Mouse (Mus musculus) liver, postnatal 0 days (tissue): ENCODE data around the gene Wnt4. TPM values are rescaled to one million over a fixed set of nuclear protein-coding genes. Genes with fewer than 3 reads are reported as not detected.

Experiments used
- ATAC-seq: fragments of 200-750 bp; cut with Nextera tagmentation; 2 replicates; pipeline ENCODE4 v1.8.0; 2017; ENCODE audit warnings: mild to moderate bottlenecking, moderate library complexity
- DNase-seq: peaks from one replicate; pipeline ENCODE4 v3.0.0-alpha.2; 2016
- H3K27ac ChIP-seq: fragments of 300-500 bp; sonication (generic); 2 replicates; pipeline ENCODE4 v1.5.1; 2014; ENCODE audit warnings: antibody characterized with exemption, moderate library complexity, mild to moderate bottlenecking, low read depth
- H3K27me3 ChIP-seq: fragments of 300-500 bp; sonication (generic); 2 replicates; pipeline ENCODE4 v1.6.1; 2014; ENCODE audit warnings: low read length, control low read depth, mixed read lengths; ENCODE audit not compliant: insufficient read depth
- H3K36me3 ChIP-seq: fragments of 300-500 bp; sonication (generic); replicated peaks from 2 replicates; pipeline ENCODE4 v1.6.1; 2014; ENCODE audit warnings: mild to moderate bottlenecking, control low read depth, low read length, moderate library complexity, mixed read lengths; ENCODE audit not compliant: insufficient read depth
- H3K4me1 ChIP-seq: fragments of 300-500 bp; sonication (generic); 2 replicates; pipeline ENCODE4 v1.6.1; 2014; ENCODE audit warnings: antibody characterized with exemption, mild to moderate bottlenecking, control low read depth; ENCODE audit not compliant: insufficient read depth
- H3K4me2 ChIP-seq: fragments of 300-500 bp; sonication (generic); 2 replicates; pipeline ENCODE4 v1.6.1; 2014; ENCODE audit warnings: low read depth, mild to moderate bottlenecking, low read length, moderate library complexity, mixed read lengths
- H3K4me3 ChIP-seq: fragments of 300-500 bp; sonication (generic); 2 replicates; pipeline ENCODE4 v1.5.1; 2014; ENCODE audit warnings: low read depth, low read length
- H3K9ac ChIP-seq: fragments of 300-500 bp; sonication (generic); replicated peaks from 2 replicates; pipeline ENCODE4 v1.6.1; 2014; ENCODE audit warnings: mild to moderate bottlenecking, moderate library complexity
- H3K9me3 ChIP-seq: fragments of 300-500 bp; sonication (generic); 2 replicates; pipeline ENCODE4 v1.6.1; 2016; ENCODE audit warnings: mild to moderate bottlenecking, control low read depth, low read length, mixed read lengths
- CTCF ChIP-seq: sonication (generic); IDR thresholded peaks from 2 replicates; pipeline ENCODE4 v1.5.1; 2016; ENCODE audit warnings: antibody characterized with exemption, low read depth
- EP300 ChIP-seq: IDR thresholded peaks from 2 replicates; pipeline ENCODE4 v1.6.1; 2016; ENCODE audit warnings: antibody characterized with exemption, low read depth, mild to moderate bottlenecking
- WGBS: fragments of 180-500 bp; shearing (Covaris S2); extraction: QIAGEN DNeasy Blood & Tissue Kit; methylation state at CpG from one replicate; pipeline ENCODE4 v1.1.7; 2014; ENCODE audit not compliant: insufficient replicate concordance; 5-methylcytosine and 5-hydroxymethylcytosine counted together
- polyA plus RNA-seq: library from polyadenylated mRNA; unstranded; fragments of >200 nt; fragmentation: Nextera tagmentation; extraction: Ambion mirVana; gene quantifications from 2 replicates; pipeline ENCODE4 v1.2.1, GENCODE M21; 2015

Wnt4 gene
- polyA plus RNA-seq, 1 experiment from 2014 or later, result 5.7 TPM

DNA sequence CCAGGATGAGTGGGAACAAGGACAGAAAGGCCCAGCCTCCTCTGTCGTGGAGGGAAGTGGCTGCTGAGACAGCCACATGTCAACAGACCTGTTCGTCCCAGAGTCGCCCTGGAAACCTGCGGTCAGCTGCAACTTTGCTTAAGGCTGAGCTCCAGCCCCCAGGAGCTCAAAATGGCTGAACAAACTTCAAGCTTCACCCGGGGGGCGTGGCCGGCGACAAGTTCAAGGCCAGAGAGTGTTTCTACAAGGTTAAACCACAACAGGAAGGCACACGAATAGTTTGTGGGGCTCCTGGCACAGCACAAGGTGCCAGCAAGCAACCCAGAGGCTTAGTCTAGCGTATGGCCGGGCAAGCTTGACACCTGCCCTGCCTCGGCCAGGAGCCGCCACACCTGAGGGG is 13.2 kb upstream of the Wnt4 start:
- Histone ChIP-seq H3K9ac (no peak overlapping the region), H3K27ac (no peak overlapping the region), H3K4me3 (no peak overlapping the region), H3K36me3 (no peaks in the 10 kb centered on the region), H3K27me3 (0 out of 2 replicates have a peak, but pooled peaks cover 4% of the 10 kb centered on the region), H3K9me3 (no peaks in the 10 kb centered on the region), H3K4me2 (no peak overlapping the region), H3K4me1 (no peaks in the 10 kb centered on the region)
- WGBS, result 54% methylated on average over 13 of the region's 13 CpGs
- ATAC-seq (no peak), DNase-seq (no peak)
- no peak for TF ChIP-seq CTCF

DNA sequence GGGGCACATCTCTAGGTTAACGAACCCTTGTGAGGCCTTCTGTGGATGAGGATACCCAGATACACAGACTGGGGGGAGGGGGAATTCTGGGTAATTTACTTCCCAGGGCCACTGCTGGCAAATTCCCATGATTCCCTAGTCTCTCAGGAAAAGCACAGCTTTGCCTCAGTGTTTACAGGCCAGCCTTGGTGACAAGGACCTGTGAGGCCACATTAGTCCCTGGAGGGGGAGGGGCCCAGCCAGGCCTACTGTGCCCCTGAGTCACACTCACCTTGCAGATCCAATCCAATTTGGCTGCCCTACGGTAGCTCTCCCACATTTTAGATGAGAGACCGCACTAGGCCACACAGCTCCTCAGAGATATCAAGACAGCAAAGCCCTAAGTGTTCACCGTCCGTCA is 12.2 kb upstream of the Wnt4 start:
- H3K4me2 ChIP-seq, result no peak overlapping the region
- TF ChIP-seq CTCF, result no peak
- TF ChIP-seq EP300, result no peak
- WGBS, result 74% methylated on average over 5 of the region's 5 CpGs
- DNase-seq, result no peak
- H3K27me3 ChIP-seq, result 0 out of 2 replicates have a peak, but pooled peaks cover 4% of the 10 kb centered on the region
- H3K27ac ChIP-seq, result no peak overlapping the region
- H3K9ac ChIP-seq, result no peak overlapping the region
- no peaks in the 10 kb centered on the region for H3K9me3 ChIP-seq
- H3K4me3 ChIP-seq, result no peak overlapping the region
- no peaks in the 10 kb centered on the region for H3K36me3 ChIP-seq
- no peak for ATAC-seq
- H3K4me1 ChIP-seq, result no peaks in the 10 kb centered on the region

DNA sequence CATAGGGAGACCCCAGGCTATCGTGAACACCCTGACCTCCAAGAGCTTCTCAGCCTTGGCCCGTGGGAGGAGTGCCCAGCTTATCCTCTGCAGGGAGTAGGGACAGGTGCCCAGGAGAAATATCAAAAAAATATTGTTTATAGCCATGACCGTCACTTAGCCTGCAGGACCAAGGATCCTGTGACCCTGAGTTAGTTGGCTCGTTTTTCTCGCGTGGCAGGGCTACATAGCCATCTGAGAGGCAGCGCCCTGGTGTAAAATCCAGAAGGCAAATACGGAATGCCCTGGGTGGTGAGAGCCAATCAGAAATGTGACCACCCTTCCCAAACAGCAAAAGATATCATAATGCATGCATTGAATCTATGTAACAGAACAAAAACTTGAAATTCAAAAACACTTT is 8.7 kb upstream of the Wnt4 start:
- H3K27me3 ChIP-seq, result 0 out of 2 replicates have a peak, but pooled peaks cover 4% of the 10 kb centered on the region
- TF ChIP-seq EP300 (no peak), CTCF (no peak)
- DNase-seq, result no peak
- no peak overlapping the region for H3K9ac ChIP-seq
- WGBS, result 80% methylated on average over 8 of the region's 8 CpGs
- H3K9me3 ChIP-seq, result no peaks in the 10 kb centered on the region
- no peak overlapping the region for H3K4me3 ChIP-seq
- no peaks in the 10 kb centered on the region for H3K4me1 ChIP-seq
- no peaks in the 10 kb centered on the region for H3K36me3 ChIP-seq
- H3K4me2 ChIP-seq, result no peak overlapping the region
- ATAC-seq, result no peak
- no peak overlapping the region for H3K27ac ChIP-seq

- TF ChIP-seq EP300, result no peak
- TF ChIP-seq CTCF, result no peak
- WGBS, result 79% methylated on average over 8 of the region's 8 CpGs
- DNase-seq, result no peak
- no peak for ATAC-seq
- Histone ChIP-seq H3K4me1 (no peaks in the 10 kb centered on the region), H3K36me3 (no peaks in the 10 kb centered on the region), H3K4me2 (no peak overlapping the region), H3K27me3 (peaks cover 21% of the 10 kb centered on the region), H3K27ac (no peak overlapping the region), H3K9me3 (no peaks in the 10 kb centered on the region), H3K9ac (no peak overlapping the region), H3K4me3 (no peak overlapping the region)
These were observed 5.4 kb upstream of the Wnt4 start for GRCm38 (mm10) chr4:137271856-137272255.

DNA sequence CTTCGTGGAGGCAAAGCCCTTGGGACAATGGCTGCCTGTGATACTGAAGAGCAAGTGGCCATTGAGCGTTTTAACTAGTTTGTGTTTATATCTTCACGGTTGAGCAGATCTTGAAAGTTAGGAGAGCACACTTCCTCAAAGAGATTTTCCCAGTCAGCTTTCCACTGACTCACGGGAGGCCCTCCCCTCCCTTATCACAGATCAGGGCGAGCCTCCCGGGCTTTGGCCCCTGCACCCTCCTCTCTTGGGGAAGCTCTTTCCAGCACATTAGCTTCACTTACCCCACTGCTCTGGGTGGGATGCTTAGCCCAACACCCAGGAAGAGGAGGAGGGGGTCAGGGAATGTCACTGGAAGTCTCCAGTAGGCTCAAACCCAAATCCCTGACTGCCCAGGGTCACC is 3.0 kb upstream of the Wnt4 start:
- H3K9ac ChIP-seq, result no peak overlapping the region
- H3K27ac ChIP-seq, result no peak overlapping the region
- H3K36me3 ChIP-seq, result no peaks in the 10 kb centered on the region
- no peak for ATAC-seq
- peaks cover 39% of the 10 kb centered on the region for H3K27me3 ChIP-seq
- no peak overlapping the region for H3K4me2 ChIP-seq
- no peak overlapping the region for H3K4me3 ChIP-seq
- DNase-seq, result no peak
- no peaks in the 10 kb centered on the region for H3K4me1 ChIP-seq
- WGBS, result 11% methylated on average over 6 of the region's 6 CpGs
- TF ChIP-seq CTCF (no peak), EP300 (no peak)
- H3K9me3 ChIP-seq, result no peaks in the 10 kb centered on the region

DNA sequence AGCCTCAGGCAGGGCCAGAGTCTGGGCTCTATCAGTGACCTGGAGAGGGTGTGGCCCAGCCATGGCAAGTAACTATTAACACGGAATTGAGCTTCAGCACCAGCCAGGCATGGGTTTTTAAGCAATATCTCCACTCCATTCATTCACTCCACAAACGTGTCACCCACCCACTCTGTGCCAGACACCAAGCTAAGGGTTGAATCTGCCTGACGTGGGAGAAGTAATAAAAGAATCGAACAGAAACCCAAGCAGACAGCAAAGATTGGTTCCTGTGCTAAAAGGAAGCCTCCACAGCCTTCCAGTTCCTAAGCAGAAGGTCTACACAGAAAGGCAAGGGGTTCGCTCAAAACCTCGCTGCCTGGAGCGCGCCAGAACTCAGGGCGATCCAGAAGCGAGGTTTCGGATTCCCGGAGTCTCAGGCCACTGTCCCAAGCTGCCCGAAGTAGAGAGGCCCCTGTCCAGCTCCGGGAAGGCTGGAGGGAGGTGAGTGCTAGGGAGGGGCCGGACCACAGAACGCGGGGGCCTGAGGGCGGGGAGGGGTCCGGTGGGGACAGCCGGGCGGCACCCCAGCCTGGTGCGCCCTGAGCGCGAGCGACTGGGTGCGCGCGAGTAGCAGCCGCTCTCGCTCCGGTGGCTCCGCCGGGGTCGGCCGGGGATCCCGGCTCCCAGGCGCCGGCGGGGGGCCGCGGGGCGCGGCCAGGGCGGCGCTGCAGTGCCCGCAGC is 685 bp upstream of the Wnt4 start:
- DNase-seq (no peak), ATAC-seq (peak; percentile 26)
- Histone ChIP-seq H3K9ac (peak overlapping the region; percentile 46; the same call in 1 of the 2 replicates), H3K9me3 (no peaks in the 10 kb centered on the region), H3K4me3 (peak overlapping the region; percentile 57), H3K36me3 (no peaks in the 10 kb centered on the region), H3K27ac (no peak overlapping the region), H3K4me1 (no peaks in the 10 kb centered on the region), H3K27me3 (peaks cover 58% of the 10 kb centered on the region), H3K4me2 (peak overlapping the region; percentile 72)
- WGBS, result 4% methylated on average over 30 of the region's 46 CpGs
- no peak for TF ChIP-seq EP300
